Mouse (Mus musculus): ENCODE data around the gene Irgq. TPM values are rescaled to one million over a fixed set of nuclear protein-coding genes. Genes with fewer than 3 reads are reported as not detected.
A peak's percentile ranks its signal among the peaks of the same experiment; 100 is the strongest.
"Not testable (repeated sequence)": the region's sequence is repeated elsewhere in the genome, so short reads cannot be mapped to it uniquely, and the experiment has no call there.

Gene Irgq
- total RNA-seq (2021) = 24.5 and 29.5 TPM in 2 replicates
- long read RNA-seq, full-length matches to known transcripts = 2 of 6 reads
- long read RNA-seq, partial matches to known transcripts = 0 of 6 reads
- long read RNA-seq, other reads (novel, unspliced or antisense) = 4 of 6 reads

DNA sequence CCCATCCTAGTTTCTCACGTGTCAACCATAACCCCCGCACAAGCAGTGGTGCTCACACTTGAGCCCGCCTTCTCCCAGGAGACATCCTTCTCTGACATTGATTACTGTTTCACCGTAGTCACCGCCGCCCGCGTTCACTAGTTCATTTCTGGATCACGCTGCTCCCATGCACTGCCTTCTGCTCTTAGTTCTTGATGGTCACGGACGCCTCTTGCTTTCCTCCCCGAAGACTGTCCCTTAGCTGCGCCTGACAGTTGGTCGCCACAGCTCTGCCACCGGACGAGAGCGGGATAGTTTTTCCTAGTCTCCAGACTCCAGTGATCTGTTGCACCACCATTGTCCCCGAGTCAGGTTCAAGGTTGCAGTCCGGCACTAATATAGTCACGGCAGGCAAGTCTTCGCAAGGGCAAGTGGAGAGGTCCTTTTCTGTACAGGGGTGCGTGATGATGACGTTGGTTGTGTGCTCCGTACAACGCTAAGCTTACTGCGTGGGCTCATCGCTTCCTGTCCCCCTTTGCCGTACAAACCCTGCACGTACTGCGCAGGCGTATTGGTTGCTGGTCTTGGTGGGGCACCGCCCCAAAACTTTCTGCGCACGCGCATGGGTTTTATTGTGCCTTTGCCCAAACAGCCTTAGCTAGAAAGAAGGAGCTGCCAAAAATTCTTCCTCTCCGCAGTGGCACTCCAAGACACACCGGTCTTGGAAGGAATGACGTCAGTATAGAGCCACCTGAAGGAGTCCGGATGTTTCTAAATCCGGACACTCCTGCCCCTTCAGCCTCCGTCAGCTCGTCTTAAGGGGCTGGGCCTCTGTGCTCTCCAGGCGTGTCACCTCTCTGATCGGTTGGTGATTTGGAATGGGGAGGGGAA lies at the start of gene Irgq:
TSS of gene Irgq (plus strand) at position 628 of the 870 bp plus-strand sequence.
- DNase-seq = peak; percentile 99

DNA sequence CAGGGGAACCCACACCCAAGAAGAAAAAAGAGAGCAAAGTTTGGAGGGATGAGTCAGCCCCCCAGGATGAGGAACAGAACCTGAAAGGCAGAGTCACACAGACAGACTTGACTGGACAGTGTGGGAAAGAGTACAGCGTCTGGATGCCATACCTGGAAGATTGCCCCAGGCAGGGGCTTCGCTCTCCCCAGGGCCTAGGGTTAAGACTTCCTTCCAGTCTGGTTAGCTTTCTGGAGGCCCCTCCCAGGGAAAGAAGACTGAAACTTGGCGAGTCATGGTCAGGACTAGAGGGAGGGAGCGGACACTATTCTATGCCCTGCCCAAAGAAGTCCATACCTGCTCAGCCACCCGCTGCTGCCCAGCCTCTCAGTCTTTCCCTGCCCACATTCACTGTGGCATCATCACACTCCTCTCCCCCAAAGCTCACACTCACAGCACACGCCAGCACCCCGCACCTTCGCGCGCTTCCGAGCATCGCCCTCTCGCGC lies 49.5 kb upstream of the Irgq start:
- DNase-seq = no peak

DNA sequence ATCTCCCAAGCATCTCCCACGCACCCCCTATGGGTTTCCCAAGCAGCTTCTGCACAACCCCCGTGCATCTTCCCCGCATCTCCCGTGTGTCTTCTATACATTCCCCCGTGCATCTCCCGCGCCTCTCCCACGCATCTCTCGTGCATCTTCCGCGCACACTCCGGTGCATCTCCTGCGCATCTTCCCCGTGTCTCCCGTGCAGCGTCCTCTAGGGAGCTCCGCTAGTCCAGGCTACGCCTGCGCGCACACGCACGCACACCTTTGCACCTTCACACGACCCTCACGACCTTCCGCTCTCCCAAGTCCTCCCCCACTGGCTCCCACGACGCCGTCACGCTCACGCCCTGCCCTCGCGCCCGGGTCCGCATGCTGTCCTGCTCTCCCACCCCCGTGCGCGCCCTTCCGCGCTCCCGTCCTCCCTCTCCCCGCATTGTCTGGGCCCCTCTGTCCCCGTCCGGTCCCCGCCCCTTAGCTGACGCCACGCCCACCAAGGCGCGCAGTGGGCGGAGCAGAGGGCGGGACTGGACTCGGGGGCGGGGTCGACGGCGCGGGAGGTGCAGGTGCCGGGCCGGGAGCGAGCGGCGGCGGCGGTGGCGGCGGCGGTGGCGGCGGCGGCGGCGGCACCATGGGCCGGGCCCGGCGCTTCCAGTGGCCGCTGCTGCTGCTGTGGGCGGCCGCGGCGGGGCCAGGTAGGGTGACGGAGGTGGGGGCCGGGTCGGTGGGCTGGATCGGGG lies 48.8 kb upstream of the Irgq start, which contains the start of gene Cadm4:
TSS of gene Cadm4 (plus strand) at position 550 of the 734 bp plus-strand sequence.
- peak; percentile 87 for DNase-seq

DNA sequence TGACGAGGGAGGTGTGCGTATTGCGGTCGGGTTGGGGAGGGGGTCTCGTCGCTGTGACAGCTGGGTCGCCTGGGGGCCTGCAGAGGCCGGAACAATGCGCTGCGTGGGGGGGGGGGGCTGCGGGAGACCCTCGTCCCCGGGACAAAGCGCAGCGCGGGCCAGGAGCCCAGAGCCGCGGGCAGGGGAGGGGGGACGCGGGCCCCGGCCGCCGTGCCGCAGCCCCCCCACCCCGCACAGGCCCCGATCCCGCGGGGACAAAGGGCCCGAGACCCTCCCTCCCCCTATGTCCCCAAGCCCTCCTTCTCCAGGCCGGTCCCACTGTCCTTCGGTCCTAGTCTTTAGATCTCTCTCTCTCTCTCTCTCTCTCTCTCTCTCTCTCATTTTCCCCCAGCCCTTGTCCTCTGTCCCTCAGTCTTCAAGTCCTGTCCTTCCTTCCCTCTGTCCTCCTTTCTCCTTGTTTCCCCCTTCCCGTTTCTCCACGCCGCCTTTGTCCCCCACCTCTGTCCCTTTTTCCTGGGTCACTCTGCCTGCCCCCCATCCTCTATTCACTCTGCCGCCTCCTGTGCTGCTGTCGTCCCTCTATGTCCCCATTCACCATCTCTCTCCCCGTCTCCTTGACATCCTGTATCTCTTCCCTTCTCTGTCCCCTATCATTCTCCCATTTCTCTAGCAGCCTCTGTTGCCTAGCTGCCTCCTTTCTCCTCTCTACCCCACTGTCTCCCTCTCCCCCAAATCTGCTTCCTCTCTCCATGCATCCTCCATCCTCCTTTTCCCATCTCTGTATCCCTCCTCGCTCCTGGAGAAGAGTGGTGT lies 48.1 kb upstream of the Irgq start:
- no peak for DNase-seq

DNA sequence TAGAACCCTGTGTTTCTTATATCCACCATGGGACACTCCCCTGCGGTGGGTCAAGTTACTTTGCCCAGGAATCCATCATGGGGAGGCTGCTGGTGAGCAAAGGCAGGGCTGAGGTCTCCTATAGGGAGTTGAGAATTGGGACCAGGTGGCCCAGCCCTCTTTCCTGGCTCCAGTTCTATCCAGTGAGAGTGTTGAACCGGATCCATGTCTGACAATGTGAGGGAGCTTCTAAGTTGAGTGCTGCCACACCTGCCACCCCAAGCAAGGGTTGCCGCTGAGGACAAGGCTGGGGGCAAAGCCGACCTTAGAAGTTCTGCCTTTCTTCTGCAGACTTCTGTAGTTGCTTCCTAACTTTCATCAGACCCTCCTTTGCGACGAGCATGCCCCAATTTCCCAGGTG lies 47.2 kb upstream of the Irgq start:
- DNase-seq = not testable (repeated sequence)

DNA sequence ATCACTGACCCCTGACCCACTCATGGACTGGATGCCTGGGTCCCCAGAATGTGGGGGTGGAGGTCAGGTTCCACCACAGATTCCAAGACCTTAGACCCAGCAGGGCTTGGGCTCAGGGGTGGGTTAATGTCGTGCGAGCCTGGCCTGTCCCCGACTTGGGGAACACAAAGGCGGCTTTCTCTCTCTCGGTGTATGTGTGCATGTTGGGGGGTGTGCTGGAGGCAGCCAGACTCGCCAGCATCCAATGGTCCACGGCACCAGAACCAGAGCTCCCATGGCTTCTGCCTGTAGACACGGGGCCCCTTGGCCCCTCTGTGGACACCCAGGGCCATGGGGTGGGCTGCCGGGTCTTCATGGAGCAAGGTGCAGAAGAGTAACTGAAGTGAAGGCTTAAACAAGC lies 45.0 kb upstream of the Irgq start:
- DNase-seq = no peak

DNA sequence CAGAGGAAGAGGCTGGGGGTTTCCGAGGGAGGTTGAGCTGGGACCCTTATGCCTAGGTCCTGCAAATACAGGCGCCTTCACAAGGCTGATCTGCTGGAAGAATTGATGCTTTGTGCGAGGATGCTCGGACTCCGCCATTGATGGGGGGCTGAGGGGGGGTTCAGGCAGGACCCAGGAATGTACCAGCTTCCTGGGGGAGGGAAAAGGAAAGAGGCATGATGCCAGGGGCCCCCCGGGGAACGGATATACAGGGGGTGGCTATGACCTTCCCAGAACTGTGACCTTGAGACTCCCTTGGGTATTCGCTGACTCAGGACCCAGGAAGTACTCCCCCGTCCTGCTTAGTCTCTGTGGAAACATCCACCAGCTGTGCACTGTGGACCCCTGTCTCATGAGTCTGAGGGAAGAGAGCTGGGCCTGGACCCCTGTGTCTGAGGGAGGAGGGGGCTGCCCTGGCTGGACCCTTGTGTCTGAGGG lies 43.8 kb upstream of the Irgq start:
- no peak for DNase-seq

DNA sequence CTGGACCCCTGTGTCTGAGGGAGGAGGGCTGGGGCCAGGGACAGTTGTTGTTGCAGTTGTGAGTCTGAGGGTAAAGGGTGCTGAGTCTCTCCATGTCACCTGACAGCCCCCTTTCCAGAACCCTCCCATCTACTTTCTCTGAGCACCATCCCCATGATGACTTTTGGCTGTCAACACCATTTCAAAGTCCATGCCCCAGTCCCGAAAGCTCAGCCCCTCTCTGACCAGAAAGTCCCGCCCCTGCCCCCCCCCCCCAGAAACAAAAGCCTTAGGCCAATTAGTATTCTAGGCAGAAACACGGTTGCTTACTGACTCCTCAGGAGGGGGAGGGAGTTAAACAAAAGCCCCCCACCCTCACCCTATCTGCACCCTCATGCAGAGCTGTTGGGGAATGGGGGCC lies 43.1 kb upstream of the Irgq start:
- no peak for DNase-seq

DNA sequence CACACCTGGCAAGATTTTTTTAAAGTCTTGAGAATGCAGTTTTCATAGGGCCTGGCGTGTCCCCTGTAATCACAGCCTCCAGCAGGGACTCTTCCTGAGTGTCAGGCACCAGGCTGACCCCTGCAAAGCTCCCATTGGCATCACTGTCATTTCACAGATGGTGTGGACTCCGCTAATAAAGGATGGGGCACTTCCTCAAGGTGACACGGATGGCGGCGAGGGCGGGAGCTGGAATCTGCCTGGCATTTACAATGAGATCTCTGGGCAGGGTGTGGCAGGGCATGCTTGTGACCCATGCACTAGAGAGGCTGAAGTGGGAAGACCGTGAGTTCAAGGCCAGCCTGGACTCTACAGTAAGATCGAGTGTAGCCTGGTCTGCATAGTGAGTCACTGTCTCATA lies 42.2 kb upstream of the Irgq start:
- DNase-seq = no peak

DNA sequence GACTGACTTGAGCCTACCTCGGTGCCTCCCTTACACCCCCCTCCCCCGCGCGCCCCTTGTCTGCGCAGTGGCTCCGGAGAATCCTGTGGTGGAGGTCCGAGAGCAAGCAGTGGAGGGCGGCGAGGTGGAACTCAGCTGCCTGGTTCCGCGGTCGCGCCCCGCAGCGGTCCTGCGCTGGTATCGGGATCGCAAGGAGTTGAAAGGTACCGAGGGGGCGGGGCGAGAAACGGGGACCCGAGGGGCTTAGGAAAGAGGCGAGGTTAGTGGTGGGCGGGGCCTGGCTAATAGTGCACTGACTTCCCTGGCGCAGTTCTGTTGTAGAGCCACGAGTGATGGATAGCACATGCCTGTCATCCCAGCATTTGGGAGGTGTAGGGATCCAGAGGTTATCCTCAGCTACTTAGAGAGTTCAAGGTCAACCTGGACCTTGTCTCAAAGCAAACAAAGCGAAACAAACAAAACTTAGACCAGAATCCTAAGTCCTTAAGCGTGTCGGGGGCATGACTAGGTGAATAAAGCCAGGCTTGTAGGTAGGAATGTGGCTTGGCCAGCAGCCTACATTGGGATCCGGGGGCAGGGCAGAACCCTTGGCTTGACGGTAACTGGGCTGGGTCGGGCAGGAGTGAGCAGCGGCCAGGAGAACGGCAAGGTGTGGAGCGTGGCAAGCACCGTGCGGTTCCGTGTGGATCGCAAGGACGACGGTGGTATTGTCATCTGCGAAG lies 30.5 kb upstream of the Irgq start:
- DNase-seq = no peak

DNA sequence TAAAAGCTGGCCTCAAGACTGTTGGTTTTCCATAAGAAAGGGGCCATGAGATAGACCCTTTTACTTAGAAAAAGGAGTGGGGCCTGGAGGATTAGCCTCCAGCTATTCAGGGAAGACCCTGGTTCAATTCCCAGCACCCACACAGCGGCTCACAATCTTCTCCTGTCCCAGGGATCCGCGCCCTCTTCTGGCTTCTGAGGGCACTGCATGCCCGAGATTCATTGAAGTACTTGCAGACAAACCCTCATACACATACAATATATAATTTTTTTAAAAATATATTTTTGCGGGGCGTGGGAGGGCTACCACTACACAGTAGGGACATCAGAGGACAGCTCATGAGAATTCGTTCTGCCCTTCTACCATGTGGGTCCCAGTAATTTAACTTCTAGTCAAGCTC lies 29.6 kb upstream of the Irgq start:
- DNase-seq = peak; percentile 36

DNA sequence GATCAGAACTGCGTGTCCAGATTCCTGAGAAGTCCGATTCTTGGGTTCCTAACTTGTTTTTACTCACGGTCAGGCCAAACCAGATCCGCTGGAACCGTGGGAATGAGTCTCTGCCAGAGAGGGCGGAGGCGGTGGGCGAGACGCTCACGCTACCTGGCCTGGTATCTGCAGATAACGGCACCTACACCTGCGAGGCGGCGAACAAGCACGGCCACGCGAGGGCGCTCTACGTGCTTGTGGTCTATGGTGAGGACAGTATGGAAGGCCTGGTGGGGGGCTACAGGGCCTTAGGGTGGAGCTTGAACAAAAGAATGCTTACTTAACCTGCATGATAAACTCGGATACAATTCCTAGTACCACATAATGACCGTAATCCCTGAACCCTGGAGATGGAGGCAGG lies 29.0 kb upstream of the Irgq start:
- no peak for DNase-seq

DNA sequence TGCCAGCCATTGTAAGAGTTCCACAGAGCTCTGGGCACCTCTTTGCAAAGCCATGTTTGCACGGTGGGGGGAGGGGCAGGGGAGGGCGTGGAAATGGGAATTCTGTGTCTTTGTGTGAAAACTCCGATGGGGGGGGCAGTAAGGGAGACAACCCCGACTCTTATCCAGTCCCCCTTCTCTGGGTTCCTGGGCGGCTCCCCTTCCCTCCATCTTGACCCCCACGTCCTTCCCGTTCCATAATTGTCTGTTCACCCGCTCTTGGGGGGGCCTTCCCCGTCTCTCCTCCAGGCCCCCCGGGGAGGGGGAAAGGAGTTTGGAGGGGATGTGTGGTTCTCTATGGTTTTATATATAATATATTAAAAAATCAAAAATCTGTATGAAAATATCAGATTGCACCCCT lies 26.5 kb upstream of the Irgq start:
- no peak for DNase-seq

DNA sequence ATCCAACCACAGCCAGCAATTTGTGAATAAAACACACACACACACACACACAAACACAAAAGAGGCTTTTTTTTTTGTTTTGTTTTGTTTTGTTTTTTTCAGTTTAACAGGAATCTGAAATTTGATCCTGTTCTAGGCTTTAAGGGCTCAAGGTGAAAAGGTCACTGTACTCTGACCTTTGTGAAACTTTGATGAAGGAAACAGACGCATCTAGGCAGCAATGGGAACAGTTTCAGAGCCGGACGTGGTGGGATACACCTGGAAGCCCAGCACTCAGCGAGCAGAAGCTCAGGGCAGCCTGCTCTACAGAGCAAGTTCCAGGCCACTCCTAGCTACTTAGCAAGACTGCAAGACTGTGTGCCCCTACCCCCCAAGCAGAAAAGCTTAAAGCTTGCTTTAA lies 25.6 kb upstream of the Irgq start:
- DNase-seq = no peak

DNA sequence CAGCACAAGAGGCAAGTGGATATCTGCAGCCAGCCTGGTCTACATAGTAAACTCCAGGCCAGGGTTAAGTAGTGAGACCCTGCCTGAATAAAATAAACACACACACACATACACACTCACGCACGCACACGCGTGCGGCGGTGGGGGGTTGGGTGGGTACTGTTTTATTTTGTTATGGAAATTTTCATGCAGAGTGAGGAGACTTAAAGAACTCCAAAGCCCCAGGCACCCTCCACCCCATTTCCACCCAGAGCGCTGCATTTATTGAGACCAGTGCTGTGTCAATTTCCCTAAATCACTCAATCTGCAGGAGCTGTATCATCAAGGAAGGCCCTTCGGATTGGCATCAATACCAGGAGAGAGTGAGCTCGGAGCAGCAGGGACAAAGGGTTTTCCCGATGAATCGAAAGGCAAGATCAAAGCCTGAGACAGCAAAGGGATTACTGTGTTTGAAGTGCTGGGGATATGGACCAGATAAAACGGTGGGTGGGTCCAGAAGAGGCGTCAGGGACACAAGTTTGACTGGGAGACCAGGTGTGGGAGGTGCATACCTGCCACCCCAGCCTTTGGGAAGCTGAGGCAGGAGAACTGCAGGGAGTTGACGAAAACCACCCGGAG lies 24.9 kb upstream of the Irgq start:
- DNase-seq = no peak

DNA sequence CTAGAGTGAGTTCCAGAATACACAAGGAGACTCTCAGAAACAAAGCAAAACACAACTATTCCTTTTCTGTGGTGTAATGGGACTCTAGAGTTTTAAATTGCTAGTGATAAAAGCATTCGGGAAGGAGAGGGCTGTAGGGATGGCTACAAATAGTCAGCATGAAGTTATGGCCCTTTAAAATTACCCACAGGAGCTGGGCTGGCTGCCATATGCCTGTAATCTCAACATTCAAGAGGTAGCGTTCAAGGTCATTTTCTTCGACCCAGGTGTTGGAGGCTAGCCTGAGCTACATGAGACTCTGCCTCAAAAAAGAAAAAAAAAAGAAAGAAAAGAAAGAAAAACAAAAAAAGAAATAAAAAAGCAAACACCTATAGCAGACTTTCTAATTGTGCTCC lies 24.4 kb upstream of the Irgq start:
- no peak for DNase-seq

DNA sequence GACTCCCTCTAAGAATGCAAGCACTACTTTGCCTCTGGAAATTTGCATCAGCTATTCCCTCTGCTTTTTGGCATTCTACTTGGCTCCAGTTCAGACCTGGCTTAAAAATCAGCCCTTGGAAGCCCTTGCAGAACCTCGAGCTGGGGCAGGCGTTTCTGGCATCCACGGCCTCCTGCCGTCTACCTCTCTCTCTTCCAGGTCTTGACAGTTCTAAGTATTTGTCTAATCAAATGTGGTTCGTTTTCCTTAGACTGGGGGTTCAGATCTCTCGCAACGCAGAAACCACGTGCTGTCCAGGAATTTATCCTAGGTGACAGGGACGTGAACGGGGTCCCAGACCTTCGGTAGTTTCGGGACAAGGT lies 24.0 kb upstream of the Irgq start:
- no peak for DNase-seq

DNA sequence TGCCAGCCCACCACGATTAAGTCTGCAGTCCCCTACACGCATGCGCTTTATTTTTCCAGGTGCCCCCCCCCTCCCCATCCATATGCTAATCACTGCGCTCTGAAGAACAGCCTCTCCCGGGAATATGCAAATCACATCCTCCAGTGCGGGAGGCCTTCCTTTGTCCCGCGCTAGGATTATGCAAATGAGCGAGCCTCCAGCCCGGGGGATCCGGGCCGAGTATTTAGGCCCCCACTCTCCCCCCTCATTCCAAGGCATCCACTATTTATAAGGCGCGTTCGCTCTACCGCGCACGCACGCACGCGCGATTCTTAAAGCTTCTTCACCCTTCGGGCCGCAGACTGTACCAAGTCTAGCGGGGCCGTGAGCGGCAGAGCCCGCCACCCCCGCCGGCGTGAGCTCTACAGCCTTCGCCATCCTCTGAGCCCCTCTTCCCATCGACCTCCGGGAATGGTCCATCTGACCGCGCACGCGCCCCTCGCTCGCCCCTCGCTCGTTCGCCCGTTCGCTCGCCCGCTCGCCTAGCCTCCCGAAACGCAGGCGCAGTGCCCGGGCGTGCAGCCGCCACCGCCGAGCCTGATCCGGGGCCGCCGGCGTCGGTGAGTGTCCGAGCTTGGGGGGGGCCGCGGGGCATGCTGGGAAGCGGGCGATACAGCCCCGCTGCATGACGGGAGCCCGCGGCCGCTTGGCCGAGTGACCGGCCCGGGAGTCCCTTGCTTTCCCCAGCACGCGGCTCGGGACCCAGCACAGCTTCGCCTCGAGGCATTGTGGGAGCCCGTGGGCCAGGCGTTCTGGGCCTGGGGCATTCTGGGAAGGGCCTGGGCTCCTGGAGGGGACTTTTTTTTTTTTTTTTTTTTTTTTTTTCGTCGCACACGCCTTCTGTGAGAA lies 23.4 kb upstream of the Irgq start, which contains the start of gene Zfp428:
TSS of gene Zfp428 (plus strand) at position 169 of the 888 bp plus-strand sequence.
- peak; percentile 90 for DNase-seq

DNA sequence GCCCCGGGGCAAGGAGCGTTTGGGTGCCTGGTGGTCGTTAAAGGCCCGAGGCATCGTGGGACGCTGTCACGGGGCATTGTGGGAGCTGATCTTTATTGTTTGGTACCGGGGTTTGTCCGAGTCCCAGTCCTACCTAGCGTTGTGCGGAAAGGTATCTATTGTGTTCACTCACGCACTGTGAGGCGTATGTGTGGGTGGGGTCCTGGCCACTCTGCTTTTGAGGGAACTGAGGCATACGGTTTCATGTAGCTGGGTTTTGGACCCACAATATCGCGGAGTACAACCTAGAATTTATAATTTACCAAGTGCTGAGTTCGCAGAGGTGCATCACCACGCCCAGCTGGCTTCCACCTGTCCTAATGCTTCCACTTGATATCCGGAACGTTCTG lies 22.8 kb upstream of the Irgq start:
- DNase-seq = no peak

DNA sequence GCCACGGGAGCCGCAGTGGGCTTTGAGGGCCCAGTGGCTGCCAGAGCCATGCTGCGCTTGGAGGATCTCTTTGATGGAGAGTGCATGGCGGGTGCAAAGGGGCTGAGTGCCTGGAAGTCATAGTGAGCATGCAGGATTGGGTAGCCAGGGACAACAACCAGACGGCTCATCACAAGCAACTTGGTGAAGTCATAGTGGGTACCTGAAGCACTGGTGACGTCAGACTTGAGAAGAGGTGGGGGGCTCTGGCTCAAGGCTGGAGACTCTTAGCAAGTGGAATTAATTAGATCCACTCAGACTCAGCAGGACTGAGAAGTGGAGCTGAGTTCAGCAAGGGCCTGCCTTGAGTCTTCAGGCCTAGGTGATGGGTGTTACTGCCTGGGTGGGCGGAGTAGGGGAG lies 18.1 kb upstream of the Irgq start, which contains the start of gene AC161166.1:
TSS of gene AC161166.1 (minus strand) at position 101 of the 400 bp plus-strand sequence.
- DNase-seq = no peak
